Mouse (Mus musculus) olfactory bulb, adult 2 months (tissue): Measurements from ENCODE around the gene Gm9821. TPM values are rescaled to one million over a fixed set of nuclear protein-coding genes. Genes with fewer than 3 reads are reported as not detected.

Experiments used
- H3K27ac ChIP-seq: fragments of 200-500 bp; 2 replicates; pipeline ENCODE4 v1.5.1; 2012; ENCODE audit warnings: low read depth, low read length; ENCODE audit not compliant: insufficient read depth
- H3K4me1 ChIP-seq: fragments of 200-500 bp; 2 replicates; pipeline ENCODE4 v1.6.1; 2012; ENCODE audit warnings: low read length; ENCODE audit not compliant: control insufficient read depth, insufficient read depth
- H3K4me3 ChIP-seq: fragments of 200-500 bp; 2 replicates; pipeline ENCODE4 v1.5.1; 2012; ENCODE audit warnings: mild to moderate bottlenecking, low read depth, low read length, moderate library complexity; ENCODE audit not compliant: insufficient read depth
- CTCF ChIP-seq: fragments of 200-500 bp; IDR thresholded peaks from 2 replicates; pipeline ENCODE4 v1.5.1; 2012; ENCODE audit warnings: low read depth, mild to moderate bottlenecking, low read length, moderate library complexity; ENCODE audit not compliant: insufficient read depth
- POLR2A ChIP-seq: fragments of 200-500 bp; IDR thresholded peaks from 2 replicates; pipeline ENCODE4 v1.6.1; 2012; ENCODE audit warnings: mild to moderate bottlenecking, low read depth, low read length, moderate library complexity; ENCODE audit not compliant: insufficient read depth
- WGBS: fragments of 180-500 bp; shearing (Covaris S2); methylation state at CpG from one replicate; pipeline ENCODE4 v1.1.7; 2018; 5-methylcytosine and 5-hydroxymethylcytosine counted together
- polyA plus RNA-seq: library from polyadenylated mRNA; stranded (reverse); fragments of >200 nt; gene quantifications from 2 replicates; pipeline ENCODE4 v1.2.4, GENCODE M21; 2012; ENCODE audit warnings: low replicate concordance; ENCODE audit not compliant: missing spikeins, insufficient read depth, insufficient read length

The Gm9821 gene
- polyA plus RNA-seq, 1 experiment: not detected

- TF ChIP-seq POLR2A (no peak), CTCF (no peak)
- 26% methylated on average over 4 of the region's 4 CpGs for WGBS
- peak overlapping the region; percentile 66 for H3K27ac ChIP-seq
- H3K4me1 ChIP-seq: peaks cover 48% of the 10 kb centered on the region
- H3K4me3 ChIP-seq: peak overlapping the region; percentile 67
Measured at GRCm38 (mm10) chr2:91961901-91962761, 16.6 kb downstream of the Gm9821 start.

- no peak for TF ChIP-seq CTCF
- TF ChIP-seq POLR2A: no peak
- H3K4me3 ChIP-seq: peak overlapping the region; percentile 67
- under 1% methylated on average over 39 of the region's 39 CpGs for WGBS
- peaks cover 43% of the 10 kb centered on the region for H3K4me1 ChIP-seq
- H3K27ac ChIP-seq: peak overlapping the region; percentile 22
Measured at GRCm38 (mm10) chr2:91962864-91963401, 17.4 kb downstream of the Gm9821 start.

DNA sequence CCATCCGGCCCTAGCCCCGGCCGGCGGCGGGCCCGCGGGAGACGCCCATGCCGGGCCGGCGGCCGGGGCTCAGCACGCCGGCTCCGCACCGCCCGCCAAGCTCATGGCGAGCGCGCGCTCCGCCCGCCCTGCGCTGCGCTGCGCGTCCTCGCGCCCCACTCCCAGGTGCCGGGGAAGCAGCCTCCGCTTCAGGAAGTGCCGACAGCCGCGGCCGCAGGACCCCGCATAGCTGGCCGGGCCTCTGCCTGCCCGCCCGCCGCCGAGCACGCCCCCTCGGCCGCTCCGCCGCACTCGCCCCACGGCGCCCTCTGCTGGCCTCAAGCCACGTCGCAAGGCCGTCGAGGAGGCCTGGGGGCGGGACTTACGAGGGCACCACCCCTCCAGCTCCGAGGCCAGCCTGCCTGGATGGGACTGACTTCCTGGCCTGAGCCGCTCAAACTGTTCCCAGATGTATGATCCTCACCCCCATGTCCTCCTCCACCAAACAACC lies 18.0 kb downstream of the Gm9821 start:
- peaks cover 46% of the 10 kb centered on the region for H3K4me1 ChIP-seq
- peak overlapping the region; percentile 67 for H3K4me3 ChIP-seq
- peak; percentile 16; the same call in 1 of the 2 replicates for TF ChIP-seq POLR2A
- peak; percentile 87 for TF ChIP-seq CTCF
- under 1% methylated on average over 57 of the region's 57 CpGs for WGBS
- peak overlapping the region; percentile 22 for H3K27ac ChIP-seq

DNA sequence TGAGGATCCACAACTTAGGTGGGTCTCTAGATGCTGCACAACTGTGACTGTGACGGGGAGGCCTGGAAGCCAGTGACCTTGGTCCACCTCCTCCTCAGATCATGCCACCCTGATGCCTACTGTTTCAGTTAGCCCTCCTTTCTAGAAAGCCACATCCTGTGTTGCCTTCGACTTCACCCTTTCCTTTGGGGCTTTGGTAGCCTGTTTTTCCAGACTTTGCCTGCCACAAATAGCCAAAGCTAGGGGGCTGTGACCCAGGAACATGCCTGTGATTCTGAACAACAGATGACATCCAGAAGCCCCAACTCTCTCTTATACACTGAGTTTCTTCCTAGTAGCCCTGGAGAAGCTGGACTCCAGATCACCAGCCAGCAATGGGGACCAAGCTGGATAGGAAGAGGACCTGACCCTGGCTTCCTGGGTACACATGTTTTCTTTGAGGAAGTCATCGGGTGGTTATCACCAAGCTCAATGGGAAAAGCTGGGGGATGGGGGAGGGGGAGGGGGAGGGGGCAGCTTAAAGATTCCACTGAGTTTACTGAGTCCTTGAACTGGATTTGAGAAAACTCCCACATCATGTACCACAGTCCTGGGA lies 19.2 kb downstream of the Gm9821 start:
- no peak overlapping the region for H3K27ac ChIP-seq
- TF ChIP-seq POLR2A: no peak
- no peak for TF ChIP-seq CTCF
- H3K4me3 ChIP-seq: no peak overlapping the region
- 86% methylated on average over 3 of the region's 3 CpGs for WGBS
- peaks cover 34% of the 10 kb centered on the region for H3K4me1 ChIP-seq

GRCm38 (mm10) chr2:91965417-91965816 lies 19.9 kb downstream of the Gm9821 start:
- no peak for TF ChIP-seq CTCF
- TF ChIP-seq POLR2A: no peak
- WGBS: 60% methylated on average over 20 of the region's 20 CpGs
- no peak overlapping the region for H3K27ac ChIP-seq
- no peak overlapping the region for H3K4me3 ChIP-seq
- H3K4me1 ChIP-seq: peaks cover 28% of the 10 kb centered on the region

DNA sequence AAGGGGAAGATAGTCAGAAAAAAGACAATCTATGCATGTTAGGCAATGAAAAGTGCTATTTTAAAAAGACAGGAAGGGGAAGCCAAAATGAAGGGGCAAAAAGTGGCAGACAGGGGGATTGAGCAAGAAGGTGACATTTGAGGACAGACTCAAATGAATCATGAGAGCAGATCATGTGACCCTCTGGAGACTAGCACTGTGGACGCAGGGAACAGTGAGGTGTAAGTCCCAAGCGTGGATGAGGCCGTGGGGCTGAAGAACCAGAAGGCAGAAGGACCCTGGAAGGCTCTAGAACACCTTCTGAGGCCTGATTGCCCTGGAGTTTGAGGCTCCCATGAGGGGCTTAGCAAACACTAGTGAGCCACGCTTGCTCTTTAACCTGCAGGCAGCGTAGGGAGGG lies 20.9 kb downstream of the Gm9821 start:
- no peak for TF ChIP-seq CTCF
- no peak for TF ChIP-seq POLR2A
- Histone ChIP-seq H3K27ac (no peak overlapping the region), H3K4me3 (no peak overlapping the region), H3K4me1 (peaks cover 30% of the 10 kb centered on the region)
- WGBS: 90% methylated on average over 5 of the region's 5 CpGs

DNA sequence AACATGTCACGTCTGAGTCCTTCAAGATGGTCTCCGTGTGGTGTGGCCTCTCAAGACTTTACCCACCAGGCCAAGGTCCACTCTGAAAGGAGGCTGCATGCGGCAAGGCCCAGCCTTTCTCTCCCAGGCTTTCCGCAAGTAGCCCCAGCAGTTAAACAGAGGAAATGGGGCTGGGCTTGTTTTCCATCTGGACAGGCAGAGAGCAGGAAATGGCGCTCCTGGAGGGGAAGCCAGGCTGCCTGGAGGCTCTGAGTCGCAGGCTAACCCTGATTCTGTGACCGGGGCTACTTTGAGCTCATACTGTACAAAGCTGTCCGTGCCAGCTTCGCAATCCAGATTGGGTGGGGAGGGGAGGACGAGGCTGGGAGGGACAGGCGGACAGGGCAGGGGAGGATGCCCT lies 22.5 kb downstream of the Gm9821 start:
- H3K27ac ChIP-seq: no peak overlapping the region
- 68% methylated on average over 11 of the region's 11 CpGs for WGBS
- no peak for TF ChIP-seq CTCF
- no peak for TF ChIP-seq POLR2A
- H3K4me3 ChIP-seq: no peak overlapping the region
- peaks cover 37% of the 10 kb centered on the region for H3K4me1 ChIP-seq

GRCm38 (mm10) chr2:91971231-91972097 lies 26.0 kb downstream of the Gm9821 start:
- no peak overlapping the region; the same call in 1 of the 2 replicates for H3K4me3 ChIP-seq
- H3K4me1 ChIP-seq: peaks cover 48% of the 10 kb centered on the region
- TF ChIP-seq CTCF (no peak), POLR2A (no peak)
- H3K27ac ChIP-seq: peak overlapping the region; percentile 93
- WGBS: 8% methylated on average over 21 of the region's 21 CpGs
